Comparison of ENCODE assay signal across 7 mouse cellular contexts in the genomic region with DNA sequence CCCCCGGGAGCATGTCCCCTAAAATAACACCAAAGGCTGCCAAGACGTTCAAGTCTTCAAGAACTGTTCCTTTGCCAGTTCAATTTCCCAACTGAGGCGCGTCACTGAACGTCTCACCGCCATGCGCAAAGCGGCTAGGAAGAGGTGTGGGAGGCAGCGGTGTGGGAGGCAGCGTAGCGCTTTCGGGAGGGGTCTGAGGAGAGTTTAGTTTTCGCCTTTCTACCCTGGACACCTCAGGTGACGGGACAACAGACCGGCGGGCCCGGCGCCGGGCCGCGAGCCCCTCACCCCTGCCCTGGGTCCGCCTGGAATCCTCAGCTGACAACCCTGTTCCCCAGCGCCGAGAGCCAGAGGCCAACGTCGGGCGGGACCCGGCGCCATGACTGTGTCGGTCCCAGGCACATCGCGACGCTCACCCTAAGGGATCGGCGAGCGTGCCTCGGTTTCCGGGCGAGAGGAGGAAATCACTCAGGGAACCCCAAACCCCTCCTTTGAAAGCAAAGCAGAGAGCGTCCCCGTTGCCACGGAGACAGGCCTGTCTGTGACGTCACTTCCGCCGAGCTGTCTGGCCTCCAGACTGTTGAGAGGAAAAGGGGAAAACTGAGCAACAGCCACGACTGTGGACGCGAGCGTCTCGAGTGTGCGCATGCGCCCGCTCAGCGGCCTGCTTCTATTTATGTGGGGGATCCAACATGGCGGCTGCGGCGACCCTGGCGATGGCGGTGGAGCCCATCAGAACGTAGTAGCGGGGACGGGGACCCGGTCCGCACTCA. TPM values are rescaled to one million over a fixed set of nuclear protein-coding genes. Genes with fewer than 3 reads are reported as not detected.
DNase-seq lines count a peak whose midpoint lies in the region; ATAC-seq lines count a peak whose summit lies in the region.

TSS of gene Ubn2 (plus strand) at position 690 of the 773 bp plus-strand sequence.

- intact Hi-C loops in gastrocnemius, postnatal 36 days (cut with DNase I), result loop anchor here (5.0 kb wide), 1 partner anchor 99 kb away; the partner anchor contains the start of gene Fmc1
- intact Hi-C loops in left cerebral cortex, postnatal 25 days (cut with DNase I), result loop anchor here (5.0 kb wide), 1 partner anchor 99 kb away; the partner anchor contains the start of gene Fmc1

- peak within 1 kb of the TSS; percentile 97 for H3K4me3 ChIP-seq in intestine, embryonic 15.5 days (replicated peaks)
- H3K4me3 ChIP-seq in midbrain, embryonic 10.5 days, result peak within 1 kb of the TSS; percentile 89

- H3K27me3 ChIP-seq in intestine, embryonic 15.5 days (replicated peaks), result no peaks in the 10 kb centered on the region
- H3K27me3 ChIP-seq in midbrain, embryonic 10.5 days (ENCODE audit: low read depth, poor library complexity, severe bottlenecking), result no peaks in the 10 kb centered on the region

- 0 out of 2 replicates have a peak, but pooled peaks cover 2% of the 10 kb centered on the region for H3K4me1 ChIP-seq in intestine, embryonic 15.5 days (replicated peaks)
- peaks cover 26% of the 10 kb centered on the region for H3K4me1 ChIP-seq in midbrain, embryonic 10.5 days

- ATAC-seq in intestine, embryonic 15.5 days, result peak; percentile 99

- peak; percentile 98 for DNase-seq in adrenal gland, adult 2 months
- DNase-seq in embryo, embryonic 11.5 days (ENCODE audit: low read depth, low spot score), result peak; percentile 99
- peak; percentile 96 for DNase-seq in gastrocnemius, postnatal 36 days
- peak; percentile 98 to 99 for DNase-seq in left cerebral cortex, postnatal 25 days (ENCODE audit: low spot score in 2 of 2)
- peak; percentile 100 for DNase-seq in midbrain, embryonic 10.5 days (ENCODE audit: low spot score)
- DNase-seq in right cerebral cortex, postnatal 4 days, result peak; percentile 97

- H3K9ac ChIP-seq in intestine, embryonic 15.5 days, result peak within 1 kb of the TSS; percentile 94

- H3K27ac ChIP-seq in intestine, embryonic 15.5 days, result peak within 1 kb of the TSS; percentile 97
- H3K27ac ChIP-seq in midbrain, embryonic 10.5 days (replicated peaks), result peak within 1 kb of the TSS; percentile 98

- no peaks in the 10 kb centered on the region for H3K9me3 ChIP-seq in intestine, embryonic 15.5 days
- no peaks in the 10 kb centered on the region for H3K9me3 ChIP-seq in midbrain, embryonic 10.5 days (replicated peaks)

- H3K4me2 ChIP-seq in intestine, embryonic 15.5 days (replicated peaks), result peak within 1 kb of the TSS; percentile 79

- WGBS in intestine, embryonic 15.5 days, result under 1% methylated on average over 64 of the region's 64 CpGs
- WGBS in midbrain, embryonic 10.5 days, result under 1% methylated on average over 64 of the region's 64 CpGs

- H3K36me3 ChIP-seq in intestine, embryonic 15.5 days, result no peaks in the 10 kb centered on the region
- H3K36me3 ChIP-seq in midbrain, embryonic 10.5 days, result no peaks in the 10 kb centered on the region

RNA-seq across cellular contexts. Expression of gene Ubn2, which starts in this region (rescaled TPM):
- total RNA-seq in adrenal gland, adult 2 months (2021), result 10 to 100 TPM; 19.4 to 35.4 TPM
- polyA plus RNA-seq in adrenal gland, adult 2 months (2012; rRNA removed), result 2.9 and 3.6 TPM in 2 replicates
- total RNA-seq in gastrocnemius, postnatal 36 days (2021), result 10 to 100 TPM; 18.3 to 21.8 TPM
- 9.5 and 11.7 TPM in 2 replicates for polyA plus RNA-seq in intestine, embryonic 15.5 days (2015; fragmentation: Nextera tagmentation; extraction: Ambion mirVana)
- 10 to 100 TPM; 40.0 to 51.6 TPM for total RNA-seq in left cerebral cortex, postnatal 25 days (2021)
- polyA plus RNA-seq in midbrain, embryonic 10.5 days (2016; fragmentation: Nextera tagmentation; extraction: Ambion mirVana), result 13.9 and 16.4 TPM in 2 replicates

Comparison
In these comparisons a context has a peak if more than half of its experiments do, and no peak if none do; other contexts are left out.
1. Peak in every context shown above with its lines: DNase-seq, ATAC-seq, H3K4me3 ChIP-seq and H3K27ac ChIP-seq.